In genomic region chr19:56664307-56664775, GRCm38 (mm10) we compare ENCODE assay signal across 10 mouse cellular contexts. TPM values are rescaled to one million over a fixed set of nuclear protein-coding genes. Genes with fewer than 3 reads are reported as not detected.
DNase-seq lines count a peak whose midpoint lies in the region; ATAC-seq and TF ChIP-seq lines count a peak whose summit lies in the region.
"Had no signal": no experiment of that assay in that cellular context is flagged by ENCODE, and none has a peak within 500 bp of the region (broad histone marks: within the 10 kb centered on the region; RNA-seq: fewer than 3 reads in every experiment).

No protein-coding gene starts in this region.

- H3K27ac ChIP-seq in forebrain, embryonic 10.5 days, result 0 out of 2 replicates have a peak overlapping the region, but pooled peaks have one; percentile 26
- no peak overlapping the region for H3K27ac ChIP-seq in forebrain, embryonic 11.5 days (ENCODE audit: low read depth, low read length)
- 0 out of 2 replicates have a peak overlapping the region, but pooled peaks have one; percentile 22 for H3K27ac ChIP-seq in ES-E14 (ENCODE audit: insufficient read depth, low read depth, low read length, poor library complexity, severe bottlenecking)
- peak overlapping the region; percentile 76 for H3K27ac ChIP-seq in heart, embryonic 13.5 days (replicated peaks)
- peak overlapping the region; percentile 55; the same call in 1 of the 2 replicates for H3K27ac ChIP-seq in midbrain, embryonic 10.5 days (replicated peaks)
- H3K27ac ChIP-seq: embryonic facial prominence, embryonic 13.5 days; liver, embryonic 13.5 days had no signal

- no peak overlapping the region for H3K4me3 ChIP-seq in forebrain, embryonic 10.5 days
- H3K4me3 ChIP-seq in forebrain, embryonic 11.5 days (ENCODE audit: low read depth, low read length), result no peak overlapping the region
- 0 out of 4 replicates have a peak overlapping the region, but pooled peaks of 1 of the 2 experiments have one; percentile 4 for H3K4me3 ChIP-seq in ES-E14 (ENCODE audit: insufficient read depth in 1 of 2, low read depth in 1 of 2, low read length in 2 of 2, poor library complexity in 1 of 2, severe bottlenecking in 1 of 2)
- H3K4me3 ChIP-seq in heart, embryonic 13.5 days, result no peak overlapping the region
- no peak overlapping the region for H3K4me3 ChIP-seq in midbrain, embryonic 10.5 days
- H3K4me3 ChIP-seq: embryonic facial prominence, embryonic 13.5 days; liver, embryonic 13.5 days had no signal

- no peak overlapping the region for H3K4me2 ChIP-seq in forebrain, embryonic 11.5 days (ENCODE audit: low read depth, low read length, severe bottlenecking)
- H3K4me2 ChIP-seq in heart, embryonic 13.5 days, result peak overlapping the region; percentile 12; the same call in 1 of the 2 replicates
- H3K4me2 ChIP-seq: embryonic facial prominence, embryonic 13.5 days; liver, embryonic 13.5 days had no signal

- in situ Hi-C loops in ES-E14 (cut with MboI; ENCODE audit: low sequenced_read_pairs in 2 of 2, unreplicated experiment in 2 of 2), result no loop called here

- H3K27me3 ChIP-seq in forebrain, embryonic 10.5 days (ENCODE audit: poor library complexity, severe bottlenecking), result 0 out of 2 replicates have a peak, but pooled peaks cover 13% of the 10 kb centered on the region
- no peaks in the 10 kb centered on the region for H3K27me3 ChIP-seq in forebrain, embryonic 11.5 days (ENCODE audit: control insufficient read depth, insufficient read depth, low read length)
- no peaks in the 10 kb centered on the region for H3K27me3 ChIP-seq in heart, embryonic 13.5 days (replicated peaks)
- H3K27me3 ChIP-seq in midbrain, embryonic 10.5 days (ENCODE audit: low read depth, poor library complexity, severe bottlenecking), result peaks cover 75% of the 10 kb centered on the region
- H3K27me3 ChIP-seq: embryonic facial prominence, embryonic 13.5 days had no signal

- WGBS in forebrain, embryonic 10.5 days, result 84% methylated on average over 10 of the region's 10 CpGs
- WGBS in forebrain, embryonic 11.5 days, result 80% methylated on average over 10 of the region's 10 CpGs
- 52% methylated on average over 10 of the region's 10 CpGs for WGBS in heart, embryonic 13.5 days
- WGBS in midbrain, embryonic 10.5 days, result 73% methylated on average over 10 of the region's 10 CpGs

- H3K9ac ChIP-seq in forebrain, embryonic 11.5 days (ENCODE audit: low read length), result no peak overlapping the region
- peak overlapping the region; percentile 47; the same call in 1 of the 2 replicates for H3K9ac ChIP-seq in ES-E14 (ENCODE audit: insufficient read depth, low read depth, low read length, poor library complexity, severe bottlenecking)
- no peak overlapping the region for H3K9ac ChIP-seq in heart, embryonic 13.5 days
- H3K9ac ChIP-seq: embryonic facial prominence, embryonic 13.5 days; liver, embryonic 13.5 days had no signal

- H3K9me3 ChIP-seq in forebrain, embryonic 10.5 days, result no peaks in the 10 kb centered on the region
- no peaks in the 10 kb centered on the region for H3K9me3 ChIP-seq in forebrain, embryonic 11.5 days (ENCODE audit: control insufficient read depth, low read length)
- no peaks in the 10 kb centered on the region for H3K9me3 ChIP-seq in ES-E14 (ENCODE audit: control insufficient read depth, insufficient read depth, low read depth, low read length)
- H3K9me3 ChIP-seq in heart, embryonic 13.5 days, result no peaks in the 10 kb centered on the region
- no peaks in the 10 kb centered on the region for H3K9me3 ChIP-seq in midbrain, embryonic 10.5 days (replicated peaks)
- H3K9me3 ChIP-seq: embryonic facial prominence, embryonic 13.5 days; liver, embryonic 13.5 days had no signal

- no peak for ATAC-seq in forebrain, embryonic 11.5 days (replicated peaks; ENCODE audit: low FRiP score)
- 0 out of 2 replicates have a peak, but pooled peaks have one; percentile 31 for ATAC-seq in heart, embryonic 13.5 days (ENCODE audit: extremely low read depth, insufficient number of reproducible peaks, low FRiP score, low TSS enrichment)

- DNase-seq in forebrain, embryonic 10.5 days (ENCODE audit: extremely low spot score, low spot score), result no peak
- no peak for DNase-seq in forebrain, embryonic 11.5 days (ENCODE audit: low spot score)
- no peak for DNase-seq in ES-E14 (ENCODE audit: low read depth, low spot score)
- DNase-seq in midbrain, embryonic 10.5 days (ENCODE audit: low spot score), result peak; percentile 27
- no peak for DNase-seq in ovary, postnatal 36 days (ENCODE audit: low spot score)
- DNase-seq in gastrocnemius, postnatal 10 days, result no peak
- DNase-seq in right cerebral cortex, postnatal 4 days, result no peak
- DNase-seq: liver, embryonic 13.5 days had no signal

- no peaks in the 10 kb centered on the region for H3K36me3 ChIP-seq in forebrain, embryonic 10.5 days (replicated peaks)
- H3K36me3 ChIP-seq in forebrain, embryonic 11.5 days (ENCODE audit: control insufficient read depth, insufficient read depth, low read length), result no peaks in the 10 kb centered on the region
- H3K36me3 ChIP-seq in ES-E14 (ENCODE audit: control insufficient read depth, insufficient read depth, low read length, poor library complexity, severe bottlenecking), result no peaks in the 10 kb centered on the region
- H3K36me3 ChIP-seq in heart, embryonic 13.5 days, result no peaks in the 10 kb centered on the region
- no peaks in the 10 kb centered on the region for H3K36me3 ChIP-seq in midbrain, embryonic 10.5 days
- H3K36me3 ChIP-seq: embryonic facial prominence, embryonic 13.5 days; liver, embryonic 13.5 days had no signal

- peaks cover 26% of the 10 kb centered on the region for H3K4me1 ChIP-seq in forebrain, embryonic 10.5 days
- H3K4me1 ChIP-seq in forebrain, embryonic 11.5 days (replicated peaks; ENCODE audit: control insufficient read depth, insufficient read depth, low read length), result no peaks in the 10 kb centered on the region
- peaks cover 2 to 13% of the 10 kb centered on the region in 2 experiments for H3K4me1 ChIP-seq in ES-E14 (ENCODE audit: control insufficient read depth in 2 of 2, insufficient read depth in 2 of 2, low read length in 2 of 2, poor library complexity in 1 of 2)
- peaks cover 41% of the 10 kb centered on the region for H3K4me1 ChIP-seq in heart, embryonic 13.5 days
- H3K4me1 ChIP-seq in midbrain, embryonic 10.5 days, result peaks cover 32% of the 10 kb centered on the region
- H3K4me1 ChIP-seq: liver, embryonic 13.5 days had no signal

TF ChIP-seq in ES-E14, 5 proteins besides CTCF, POLR2A, EP300 and RAD21:
- TF ChIP-seq HCFC1 (IDR thresholded peaks at IDR 0.05; ENCODE audit: borderline replicate concordance, insufficient read depth, low read length) (no peak), ZNF384 (IDR thresholded peaks at IDR 0.05; ENCODE audit: low read depth, low read length) (no peak), ZC3H11A (IDR thresholded peaks at IDR 0.05; ENCODE audit: borderline replicate concordance, low read depth, low read length) (no peak), MAFK (IDR thresholded peaks at IDR 0.05; ENCODE audit: insufficient read depth, low read depth, low read length) (no peak), CHD2 (IDR thresholded peaks at IDR 0.05; ENCODE audit: low read depth, low read length) (no peak)

RNA-seq across cellular contexts. Expression of gene Adrb1, which starts 57.7 kb away (rescaled TPM):
- 0.07 and 0.21 TPM in 2 replicates for polyA plus RNA-seq in forebrain, embryonic 10.5 days (2016; fragmentation: Nextera tagmentation; extraction: Ambion mirVana)
- polyA plus RNA-seq in forebrain, embryonic 11.5 days (2014; fragmentation: Nextera tagmentation; extraction: Ambion mirVana), result 0.17 and 0.23 TPM in 2 replicates
- 0.36 and 1.2 TPM in 2 replicates for total RNA-seq in ES-E14 (2012; rRNA removed)
- 2.9 and 3.0 TPM in 2 replicates for polyA plus RNA-seq in heart, embryonic 13.5 days (2015; fragmentation: Nextera tagmentation; extraction: Ambion mirVana)
- 0.09 and 0.19 TPM in 2 replicates for polyA plus RNA-seq in midbrain, embryonic 10.5 days (2016; fragmentation: Nextera tagmentation; extraction: Ambion mirVana)
- total RNA-seq in gastrocnemius, postnatal 10 days (2021), result 1 to 10 TPM; 1.1 to 1.5 TPM
